ENCODE assay signal across 12 mouse cellular contexts in genomic region chr13:102903689-102904088, GRCm38 (mm10).
DNase-seq lines count a peak whose midpoint lies in the region; ATAC-seq and TF ChIP-seq lines count a peak whose summit lies in the region.
"Had no signal": no experiment of that assay in that cellular context is flagged by ENCODE, and none has a peak within 500 bp of the region (broad histone marks: within the 10 kb centered on the region; RNA-seq: fewer than 3 reads in every experiment).

No protein-coding gene starts in this region.

- H3K4me1 ChIP-seq in heart, embryonic 12.5 days (replicated peaks) = peaks cover 49% of the 10 kb centered on the region
- peaks cover 20% of the 10 kb centered on the region for H3K4me1 ChIP-seq in lung, adult 2 months (ENCODE audit: control insufficient read depth, insufficient read depth, low read length)
- peaks cover 49% of the 10 kb centered on the region for H3K4me1 ChIP-seq in embryonic facial prominence, embryonic 10.5 days
- peaks cover 17% of the 10 kb centered on the region for H3K4me1 ChIP-seq in intestine, embryonic 16.5 days (ENCODE audit: control insufficient read depth, insufficient read depth, low read length)

- no peak overlapping the region for H3K9ac ChIP-seq in heart, embryonic 12.5 days
- no peak overlapping the region for H3K9ac ChIP-seq in intestine, embryonic 16.5 days (ENCODE audit: low read depth, low read length)

- peak overlapping the region; percentile 36; the same call in 1 of the 2 replicates for H3K4me3 ChIP-seq in heart, embryonic 12.5 days
- peak overlapping the region; percentile 20 for H3K4me3 ChIP-seq in lung, adult 2 months (replicated peaks; ENCODE audit: extremely low read depth, low read depth, low read length)
- peak overlapping the region; percentile 44; the same call in 1 of the 2 replicates for H3K4me3 ChIP-seq in embryonic facial prominence, embryonic 10.5 days
- no peak overlapping the region for H3K4me3 ChIP-seq in intestine, embryonic 16.5 days (ENCODE audit: low read length)

- no peaks in the 10 kb centered on the region for H3K36me3 ChIP-seq in heart, embryonic 12.5 days
- no peaks in the 10 kb centered on the region; the same call in 1 of the 2 replicates for H3K36me3 ChIP-seq in embryonic facial prominence, embryonic 10.5 days (replicated peaks)
- H3K36me3 ChIP-seq in intestine, embryonic 16.5 days (ENCODE audit: control insufficient read depth, insufficient read depth, low read length) = no peaks in the 10 kb centered on the region

- no peak for DNase-seq in heart, adult 8-10 months (ENCODE audit: low spot score)
- no peak for DNase-seq in lung, adult 2 months
- DNase-seq in lung, postnatal 36 days = no peak
- DNase-seq in embryonic facial prominence, embryonic 10.5 days (ENCODE audit: low spot score) = no peak
- no peak for DNase-seq in frontal cortex, postnatal 14 days (ENCODE audit: low spot score in 2 of 2)
- DNase-seq: cerebellum, postnatal 36 days; thymus, postnatal 25 days had no signal

- ATAC-seq in heart, embryonic 12.5 days (ENCODE audit: insufficient number of reproducible peaks, low FRiP score) = no peak
- no peak for ATAC-seq in intestine, embryonic 16.5 days
- ATAC-seq in granulocyte monocyte progenitor cell, adult 5-6 weeks (replicated peaks; ENCODE audit: poor library complexity, severe bottlenecking) = no peak
- ATAC-seq: inflammation-experienced regulatory T-cells, adult 6 months had no signal

- TF ChIP-seq POLR2A in lung, adult 2 months (IDR thresholded peaks at IDR 0.05; ENCODE audit: borderline replicate concordance, extremely low read depth, low read depth, low read length) = no peak

- 78% methylated on average over 4 of the region's 4 CpGs for WGBS in heart, embryonic 12.5 days
- WGBS in lung, adult 2 months = 55% methylated on average over 4 of the region's 4 CpGs
- 84% methylated on average over 4 of the region's 4 CpGs for WGBS in embryonic facial prominence, embryonic 10.5 days
- 66% methylated on average over 4 of the region's 4 CpGs for WGBS in intestine, embryonic 16.5 days

- no peaks in the 10 kb centered on the region for H3K9me3 ChIP-seq in heart, embryonic 12.5 days (replicated peaks)
- H3K9me3 ChIP-seq in embryonic facial prominence, embryonic 10.5 days = no peaks in the 10 kb centered on the region
- no peaks in the 10 kb centered on the region for H3K9me3 ChIP-seq in intestine, embryonic 16.5 days (ENCODE audit: control insufficient read depth, low read length)

- no peaks in the 10 kb centered on the region for H3K27me3 ChIP-seq in heart, embryonic 12.5 days (replicated peaks)
- H3K27me3 ChIP-seq in embryonic facial prominence, embryonic 10.5 days (replicated peaks; ENCODE audit: low read depth, poor library complexity, severe bottlenecking) = no peaks in the 10 kb centered on the region
- no peaks in the 10 kb centered on the region for H3K27me3 ChIP-seq in intestine, embryonic 16.5 days (replicated peaks; ENCODE audit: control insufficient read depth, insufficient read depth, low read length)

- peak overlapping the region; percentile 65 for H3K4me2 ChIP-seq in heart, embryonic 12.5 days
- H3K4me2 ChIP-seq in intestine, embryonic 16.5 days (ENCODE audit: low read depth, low read length) = peak overlapping the region; percentile 29; the same call in 1 of the 2 replicates

- H3K27ac ChIP-seq in heart, embryonic 12.5 days (ENCODE audit: poor library complexity, severe bottlenecking) = no peak overlapping the region
- H3K27ac ChIP-seq in embryonic facial prominence, embryonic 10.5 days (replicated peaks) = no peak overlapping the region
- no peak overlapping the region for H3K27ac ChIP-seq in intestine, embryonic 16.5 days (ENCODE audit: low read length)
- H3K27ac ChIP-seq: macrophage had no signal

- TF ChIP-seq CTCF in lung, adult 2 months (IDR thresholded peaks at IDR 0.05; ENCODE audit: insufficient read depth, low read length) = no peak
